Mouse (Mus musculus) cortical plate, adult 2 months (tissue): ENCODE data around the gene Tlk1.

Experiments used
- CTCF ChIP-seq: fragments of 200-500 bp; IDR thresholded peaks from 2 replicates; pipeline ENCODE4 v1.5.1; 2011; ENCODE audit warnings: mild to moderate bottlenecking, control low read depth, low read length; ENCODE audit not compliant: insufficient read depth; ENCODE audit errors: extremely low read depth
- POLR2A ChIP-seq: fragments of 200-500 bp; IDR thresholded peaks from 2 replicates; pipeline ENCODE4 v1.6.1; 2011; ENCODE audit warnings: mild to moderate bottlenecking, low read length, control low read depth; ENCODE audit not compliant: insufficient read depth; ENCODE audit errors: extremely low read depth

DNA sequence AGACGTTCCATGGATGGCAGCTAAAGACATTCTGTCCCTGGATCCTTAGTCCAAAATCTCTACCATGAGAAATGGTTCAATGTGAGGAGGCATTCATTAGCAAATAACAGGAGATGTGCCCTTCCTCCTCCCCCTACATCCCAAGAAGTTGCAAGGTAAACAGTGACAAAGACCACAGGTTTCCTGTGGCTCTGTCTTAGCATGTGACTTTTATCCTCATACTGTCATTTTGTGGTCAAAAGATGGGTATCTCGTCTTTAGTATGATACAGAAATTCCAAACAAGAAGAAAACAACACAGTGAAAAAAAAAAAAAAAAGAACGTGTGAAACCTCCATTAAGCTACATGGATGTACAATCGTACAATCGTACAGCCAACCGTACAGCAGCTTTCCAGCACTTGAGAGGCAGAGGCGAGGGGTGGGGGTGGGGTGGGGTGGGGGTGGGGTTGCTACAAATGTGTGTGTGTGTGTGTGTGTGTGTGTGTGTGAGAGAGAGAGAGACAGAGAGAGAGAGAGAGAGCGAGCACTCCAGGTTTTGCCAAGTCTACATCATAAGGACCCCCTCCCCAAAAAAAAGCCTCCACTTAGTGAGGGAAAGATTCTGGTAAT is 26.8 kb upstream of the Tlk1 start:
- TF ChIP-seq POLR2A, result no peak
- TF ChIP-seq CTCF, result no peak
